Mouse (Mus musculus) kidney, embryonic 15.5 days (tissue): ENCODE measurements at regions not wholly inside any gene's neighbourhood (a gene's known extent, or its start where the extent isn't known, plus 50 kb on each side); places are given as distances from the start of the nearest gene placed in this dataset.

ENCODE experiments used
- ATAC-seq: fragments of 200-750 bp; cut with Nextera tagmentation; replicated peaks from 2 replicates; pipeline ENCODE4 v1.8.0; 2017; ENCODE audit warnings: moderate TSS enrichment; ENCODE audit not compliant: low FRiP score
- H3K27ac ChIP-seq: fragments of 300-500 bp; sonication (generic); 2 replicates; pipeline ENCODE4 v1.5.1; 2015; ENCODE audit warnings: mild to moderate bottlenecking, inconsistent platforms
- H3K27me3 ChIP-seq: fragments of 300-500 bp; sonication (generic); 2 replicates; pipeline ENCODE4 v1.6.1; 2015; ENCODE audit warnings: inconsistent platforms
- H3K36me3 ChIP-seq: fragments of 300-500 bp; sonication (generic); 2 replicates; pipeline ENCODE4 v1.6.1; 2015; ENCODE audit warnings: inconsistent platforms
- H3K4me1 ChIP-seq: fragments of 300-500 bp; sonication (generic); 2 replicates; pipeline ENCODE4 v1.6.1; 2015; ENCODE audit warnings: inconsistent platforms
- H3K4me2 ChIP-seq: fragments of 300-500 bp; sonication (generic); 2 replicates; pipeline ENCODE4 v1.6.1; 2015; ENCODE audit warnings: moderate library complexity, mild to moderate bottlenecking, inconsistent platforms
- H3K4me3 ChIP-seq: fragments of 300-500 bp; sonication (generic); replicated peaks from 2 replicates; pipeline ENCODE4 v1.5.1; 2015; ENCODE audit warnings: mild to moderate bottlenecking, inconsistent platforms
- H3K9ac ChIP-seq: fragments of 300-500 bp; sonication (generic); 2 replicates; pipeline ENCODE4 v1.6.1; 2015; ENCODE audit warnings: mild to moderate bottlenecking, inconsistent platforms
- H3K9me3 ChIP-seq: fragments of 300-500 bp; sonication (generic); replicated peaks from 2 replicates; pipeline ENCODE4 v1.6.1; 2016; ENCODE audit warnings: inconsistent platforms
- WGBS: fragments of 180-500 bp; shearing (Covaris S2); methylation state at CpG from one replicate; pipeline ENCODE4 v1.1.7; 2015; ENCODE audit warnings: mixed read lengths; 5-methylcytosine and 5-hydroxymethylcytosine counted together

DNA sequence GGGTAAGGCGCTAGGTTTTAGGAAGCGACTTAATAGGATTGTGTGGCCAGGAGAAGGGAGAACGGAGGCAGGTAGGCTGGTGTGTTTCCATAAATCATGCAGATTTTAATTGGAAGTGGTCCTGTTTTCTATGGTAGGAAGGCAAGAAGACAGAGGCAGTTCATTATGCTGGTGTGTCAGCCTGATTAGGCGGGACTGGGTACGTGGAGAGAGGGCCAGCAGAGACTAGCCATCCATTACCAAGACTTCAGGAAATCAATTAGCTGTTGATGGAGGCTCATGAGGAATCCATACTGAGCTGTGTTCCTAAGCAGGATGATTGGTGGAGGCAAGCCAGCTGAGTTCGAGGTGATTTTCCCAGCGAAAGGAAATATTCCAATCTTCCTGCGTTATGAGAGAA, 261.3 kb upstream of the Dynlrb2 start:
- no peaks in the 10 kb centered on the region for H3K9me3 ChIP-seq
- no peak overlapping the region for H3K4me3 ChIP-seq
- no peak overlapping the region for H3K4me2 ChIP-seq
- peaks cover 9% of the 10 kb centered on the region; the same call in 1 of the 2 replicates for H3K4me1 ChIP-seq
- H3K9ac ChIP-seq: no peak overlapping the region
- H3K27ac ChIP-seq: no peak overlapping the region
- WGBS: 52% methylated on average over 8 of the region's 8 CpGs
- 0 out of 2 replicates have a peak, but pooled peaks cover 3% of the 10 kb centered on the region for H3K27me3 ChIP-seq
- ATAC-seq: no peak
- no peaks in the 10 kb centered on the region for H3K36me3 ChIP-seq

DNA sequence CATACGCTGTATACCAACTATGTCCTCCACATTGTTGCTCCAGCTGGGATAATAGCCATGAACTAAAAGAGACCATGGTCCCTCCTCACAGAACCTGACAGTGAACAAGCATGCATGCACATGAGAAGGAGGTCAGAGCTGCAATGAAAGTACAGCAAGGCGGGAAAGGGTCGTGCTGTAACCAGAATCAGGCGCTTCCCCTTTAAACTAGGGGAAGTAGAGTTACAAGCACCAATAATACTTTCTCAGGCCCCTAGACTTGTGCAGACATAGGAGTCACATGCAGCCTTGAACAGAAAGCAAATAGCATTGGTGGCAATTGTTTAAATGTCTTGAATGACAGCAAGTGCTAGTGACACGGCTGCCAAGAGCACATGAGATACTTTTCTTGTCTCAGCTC, 261.8 kb upstream of the Dynlrb2 start:
- ATAC-seq: no peak

DNA sequence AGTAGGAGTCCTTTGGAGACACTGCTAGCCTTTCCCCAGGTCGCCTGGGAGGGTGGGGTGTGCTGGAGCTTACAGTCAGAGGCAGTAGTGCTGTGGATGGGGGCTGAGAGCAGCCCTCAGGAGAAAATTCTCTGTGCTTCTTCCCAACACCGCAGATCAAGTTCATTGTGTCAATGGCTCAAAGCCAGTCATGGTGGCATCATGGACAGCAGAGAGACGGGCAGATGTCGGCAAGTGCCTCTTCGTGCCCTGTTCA, 262.9 kb upstream of the Dynlrb2 start:
- ATAC-seq: no peak
- H3K9ac ChIP-seq: no peak overlapping the region
- no peaks in the 10 kb centered on the region for H3K36me3 ChIP-seq
- no peak overlapping the region for H3K4me2 ChIP-seq
- H3K27me3 ChIP-seq: 0 out of 2 replicates have a peak, but pooled peaks cover 3% of the 10 kb centered on the region
- 94% methylated on average over 5 of the region's 5 CpGs for WGBS
- no peaks in the 10 kb centered on the region for H3K9me3 ChIP-seq
- H3K27ac ChIP-seq: no peak overlapping the region
- H3K4me1 ChIP-seq: peaks cover 9% of the 10 kb centered on the region; the same call in 1 of the 2 replicates
- H3K4me3 ChIP-seq: no peak overlapping the region

More for the DNA sequence above, 261.8 kb upstream of the Dynlrb2 start:
- Histone ChIP-seq H3K4me3 (no peak overlapping the region), H3K27ac (no peak overlapping the region), H3K36me3 (no peaks in the 10 kb centered on the region), H3K4me2 (no peak overlapping the region), H3K4me1 (peaks cover 9% of the 10 kb centered on the region; the same call in 1 of the 2 replicates), H3K9ac (no peak overlapping the region), H3K9me3 (no peaks in the 10 kb centered on the region), H3K27me3 (0 out of 2 replicates have a peak, but pooled peaks cover 3% of the 10 kb centered on the region)
- WGBS: 76% methylated on average over 5 of the region's 5 CpGs

DNA sequence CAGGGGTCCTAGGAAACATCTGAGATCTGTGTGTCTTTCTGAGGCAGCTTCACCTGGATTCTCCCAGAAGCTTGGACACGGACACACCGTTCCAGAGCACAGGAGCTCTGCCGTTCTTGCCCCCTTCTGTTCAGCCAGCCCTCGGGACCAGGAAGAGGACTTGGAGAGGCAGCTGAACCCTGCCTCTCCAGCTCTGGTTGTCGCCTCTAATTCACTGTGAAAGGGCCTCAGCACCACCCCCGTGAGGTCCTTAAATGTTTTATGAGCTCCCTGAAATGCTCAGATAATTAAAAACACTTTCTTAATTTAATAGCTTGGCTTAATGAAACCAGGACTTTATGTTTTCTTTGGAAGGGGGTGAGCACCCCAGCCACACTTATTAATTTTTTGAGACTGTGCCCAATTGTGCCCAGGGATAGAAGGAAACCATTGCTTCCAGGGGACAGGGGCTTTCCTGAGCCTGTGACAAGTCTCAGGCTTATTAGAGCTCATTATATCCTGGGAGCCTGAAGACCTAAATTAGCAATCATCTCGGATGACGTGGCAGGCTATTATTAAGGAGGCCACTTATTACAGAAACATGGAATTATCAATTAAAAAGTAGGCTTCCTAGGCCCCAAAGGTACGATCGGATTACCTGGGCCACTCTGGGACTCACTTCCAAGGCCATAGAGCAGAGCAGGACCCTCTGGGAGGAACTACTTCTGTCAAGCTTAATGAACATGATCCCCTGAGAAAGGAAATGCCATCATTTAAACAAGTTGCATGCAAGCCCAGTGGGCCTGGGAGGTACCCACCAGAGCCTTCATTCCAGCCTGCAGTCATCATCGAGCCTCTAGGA, 263.4 kb upstream of the Dynlrb2 start:
- Histone ChIP-seq H3K27me3 (0 out of 2 replicates have a peak, but pooled peaks cover 3% of the 10 kb centered on the region), H3K9me3 (no peaks in the 10 kb centered on the region), H3K4me1 (peaks cover 9% of the 10 kb centered on the region; the same call in 1 of the 2 replicates), H3K4me2 (no peak overlapping the region), H3K36me3 (no peaks in the 10 kb centered on the region), H3K4me3 (no peak overlapping the region), H3K27ac (no peak overlapping the region), H3K9ac (no peak overlapping the region)
- ATAC-seq: no peak
- WGBS: 67% methylated on average over 11 of the region's 11 CpGs

DNA sequence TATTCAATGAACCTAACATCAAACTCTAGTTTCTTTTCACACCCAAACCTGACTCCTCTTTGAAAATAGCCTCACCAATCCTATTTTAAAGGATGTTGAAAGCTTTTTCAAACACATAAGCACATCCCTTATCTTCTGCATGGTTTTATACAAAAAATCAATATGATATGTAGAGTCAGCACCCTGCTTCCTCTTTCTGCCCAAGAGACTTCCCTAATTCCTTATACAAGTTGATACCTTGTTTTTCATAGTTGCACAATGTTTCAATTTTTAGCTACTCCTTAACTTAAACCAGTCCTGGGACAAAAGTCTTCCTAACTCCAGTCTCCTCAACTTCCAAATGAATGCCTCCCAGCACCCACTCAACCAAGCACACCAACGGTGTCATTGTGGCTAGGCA, 266.1 kb upstream of the Dynlrb2 start:
- 0 out of 2 replicates have a peak, but pooled peaks cover 3% of the 10 kb centered on the region for H3K27me3 ChIP-seq
- H3K4me3 ChIP-seq: no peak overlapping the region
- no peaks in the 10 kb centered on the region for H3K36me3 ChIP-seq
- no peak for ATAC-seq
- no peak overlapping the region for H3K4me2 ChIP-seq
- H3K9ac ChIP-seq: no peak overlapping the region
- H3K27ac ChIP-seq: no peak overlapping the region
- H3K4me1 ChIP-seq: peaks cover 4% of the 10 kb centered on the region; the same call in 1 of the 2 replicates
- H3K9me3 ChIP-seq: no peaks in the 10 kb centered on the region
- WGBS: 81% methylated on average over 1 of the region's 1 CpGs

DNA sequence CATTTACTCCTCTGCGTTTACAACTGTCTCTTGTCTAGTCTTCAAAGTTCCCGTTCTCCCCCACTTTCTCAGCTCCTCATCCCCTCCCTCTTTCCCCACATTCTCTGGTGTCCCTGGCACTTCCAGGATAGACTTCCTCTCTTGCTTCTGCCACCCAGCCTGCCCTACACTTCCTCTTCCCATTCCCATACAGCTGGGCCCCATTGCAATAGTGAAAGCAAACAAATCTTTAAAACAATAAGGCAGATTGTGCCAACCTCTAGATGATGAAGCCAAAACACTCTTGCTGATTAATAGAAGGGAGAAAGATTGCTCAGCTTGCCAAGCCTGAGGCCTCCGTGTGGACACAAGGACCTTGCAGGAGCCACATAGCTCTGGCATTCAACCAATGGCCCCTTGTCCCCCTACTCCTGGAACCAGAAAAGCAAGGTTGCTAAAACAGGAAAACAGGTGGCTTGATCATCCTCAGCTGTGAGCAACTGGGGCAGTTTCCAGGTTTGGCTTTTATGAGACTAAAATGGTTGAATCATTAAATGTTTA, 267.1 kb upstream of the Dynlrb2 start:
- H3K36me3 ChIP-seq: no peaks in the 10 kb centered on the region
- no peaks in the 10 kb centered on the region for H3K4me1 ChIP-seq
- 77% methylated on average over 3 of the region's 3 CpGs for WGBS
- no peak overlapping the region for H3K4me3 ChIP-seq
- 0 out of 2 replicates have a peak, but pooled peaks cover 3% of the 10 kb centered on the region for H3K27me3 ChIP-seq
- H3K27ac ChIP-seq: no peak overlapping the region
- no peak overlapping the region for H3K4me2 ChIP-seq
- H3K9ac ChIP-seq: no peak overlapping the region
- no peaks in the 10 kb centered on the region for H3K9me3 ChIP-seq
- no peak for ATAC-seq

DNA sequence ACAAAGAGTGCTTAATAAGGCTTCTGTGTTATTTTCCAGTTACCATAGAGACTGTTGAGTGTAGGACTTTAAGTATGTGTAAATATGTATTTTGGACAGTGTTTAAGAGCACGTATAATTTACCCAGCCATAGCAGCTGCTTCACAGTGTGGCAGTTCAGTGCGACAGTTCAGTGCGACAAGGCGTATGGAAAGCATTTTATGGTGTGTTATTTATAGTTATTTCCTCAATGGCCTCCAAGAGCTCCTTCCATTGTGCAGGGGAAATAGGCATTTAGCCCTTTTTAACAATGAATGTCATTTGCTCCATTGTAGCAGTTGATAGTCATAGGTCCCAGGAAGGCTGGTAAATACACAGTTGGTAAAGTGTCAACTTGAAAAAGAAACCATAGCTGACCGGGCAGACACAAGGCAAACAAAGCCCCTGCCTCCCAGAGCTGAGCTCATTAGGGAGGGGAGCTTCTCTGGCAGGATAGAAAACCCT, 275.1 kb upstream of the Dynlrb2 start:
- no peak overlapping the region for H3K4me2 ChIP-seq

DNA sequence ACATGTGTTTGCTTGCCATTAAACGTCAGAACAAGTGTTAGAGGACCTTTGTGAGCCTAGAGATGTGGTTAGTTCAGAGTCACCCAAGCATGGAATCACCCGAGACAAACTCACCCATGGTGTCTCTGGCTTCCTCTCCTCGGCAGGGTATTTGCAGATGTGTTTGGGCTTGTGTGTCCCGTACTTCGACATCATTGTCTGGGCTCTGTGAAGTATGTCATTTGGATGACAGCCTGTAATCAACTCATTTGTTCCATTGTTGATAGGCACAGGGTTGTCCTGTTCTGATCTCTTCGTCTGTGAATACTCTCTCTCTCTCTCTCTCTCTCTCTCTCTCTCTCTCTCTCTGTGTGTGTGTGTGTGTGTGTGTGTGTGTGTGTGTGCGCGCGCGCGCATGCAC, 277.8 kb upstream of the Dynlrb2 start:
- Histone ChIP-seq H3K27me3 (no peaks in the 10 kb centered on the region), H3K9ac (no peak overlapping the region), H3K27ac (no peak overlapping the region), H3K4me1 (no peaks in the 10 kb centered on the region), H3K9me3 (no peaks in the 10 kb centered on the region), H3K4me2 (no peak overlapping the region), H3K4me3 (no peak overlapping the region), H3K36me3 (no peaks in the 10 kb centered on the region)
- 82% methylated on average over 11 of the region's 11 CpGs for WGBS
- ATAC-seq: no peak

More for the DNA sequence above, 275.1 kb upstream of the Dynlrb2 start:
- no peak overlapping the region for H3K27ac ChIP-seq
- WGBS: 25% methylated on average over 5 of the region's 5 CpGs
- no peaks in the 10 kb centered on the region for H3K4me1 ChIP-seq
- H3K4me3 ChIP-seq: no peak overlapping the region
- no peaks in the 10 kb centered on the region for H3K9me3 ChIP-seq
- no peaks in the 10 kb centered on the region for H3K27me3 ChIP-seq
- no peak overlapping the region for H3K9ac ChIP-seq
- no peak for ATAC-seq
- H3K36me3 ChIP-seq: no peaks in the 10 kb centered on the region

DNA sequence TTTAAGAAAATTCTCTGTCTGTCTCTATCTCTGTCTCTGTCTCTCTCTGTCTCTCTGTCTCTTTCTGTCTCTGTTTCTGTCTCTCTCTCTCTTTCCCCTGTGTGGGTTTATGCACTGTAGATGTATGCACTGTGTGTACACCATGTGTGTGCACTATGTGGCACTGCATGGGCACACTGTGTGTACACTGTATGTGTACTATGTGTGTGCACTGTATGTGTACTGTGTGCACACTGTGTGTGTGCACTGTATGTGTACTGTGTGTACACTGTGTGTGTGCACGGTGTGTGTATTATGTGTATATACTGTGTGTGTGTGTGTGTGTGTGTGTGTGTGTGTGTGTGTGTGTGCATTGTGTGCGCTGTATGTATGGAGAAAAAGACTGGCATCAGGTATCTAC, 281.5 kb upstream of the Dynlrb2 start:
- Histone ChIP-seq H3K4me2 (no peak overlapping the region), H3K9me3 (no peaks in the 10 kb centered on the region), H3K36me3 (no peaks in the 10 kb centered on the region), H3K9ac (no peak overlapping the region), H3K4me3 (no peak overlapping the region), H3K27ac (no peak overlapping the region), H3K27me3 (no peaks in the 10 kb centered on the region), H3K4me1 (no peaks in the 10 kb centered on the region)
- WGBS: 96% methylated on average over 2 of the region's 2 CpGs
- ATAC-seq: no peak; the same call in 1 of the 2 replicates

DNA sequence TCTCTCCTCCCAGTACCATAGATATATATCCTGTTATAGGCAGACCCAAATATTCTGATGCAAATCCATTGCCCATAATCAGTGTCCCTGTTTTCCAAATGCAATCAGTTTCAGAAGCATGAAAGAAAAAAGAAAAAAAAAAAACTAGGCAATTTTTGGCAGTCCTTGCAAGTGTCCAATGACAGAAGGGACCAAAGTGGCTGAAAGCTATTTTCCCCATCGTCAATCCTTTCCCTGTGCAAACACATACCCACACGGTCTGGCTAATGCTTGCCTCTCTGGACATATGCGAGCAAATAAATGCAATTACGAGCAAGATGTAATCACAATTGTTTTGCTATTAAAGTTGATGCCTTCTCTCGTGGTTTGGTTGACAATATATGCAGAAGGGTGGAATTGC, 288.9 kb upstream of the Dynlrb2 start:
- Histone ChIP-seq H3K36me3 (no peaks in the 10 kb centered on the region), H3K4me2 (no peak overlapping the region), H3K9me3 (no peaks in the 10 kb centered on the region), H3K27ac (no peak overlapping the region), H3K4me1 (0 out of 2 replicates have a peak, but pooled peaks cover 5% of the 10 kb centered on the region), H3K4me3 (no peak overlapping the region), H3K27me3 (no peaks in the 10 kb centered on the region), H3K9ac (no peak overlapping the region)
- ATAC-seq: no peak
- WGBS: 63% methylated on average over 5 of the region's 5 CpGs

DNA sequence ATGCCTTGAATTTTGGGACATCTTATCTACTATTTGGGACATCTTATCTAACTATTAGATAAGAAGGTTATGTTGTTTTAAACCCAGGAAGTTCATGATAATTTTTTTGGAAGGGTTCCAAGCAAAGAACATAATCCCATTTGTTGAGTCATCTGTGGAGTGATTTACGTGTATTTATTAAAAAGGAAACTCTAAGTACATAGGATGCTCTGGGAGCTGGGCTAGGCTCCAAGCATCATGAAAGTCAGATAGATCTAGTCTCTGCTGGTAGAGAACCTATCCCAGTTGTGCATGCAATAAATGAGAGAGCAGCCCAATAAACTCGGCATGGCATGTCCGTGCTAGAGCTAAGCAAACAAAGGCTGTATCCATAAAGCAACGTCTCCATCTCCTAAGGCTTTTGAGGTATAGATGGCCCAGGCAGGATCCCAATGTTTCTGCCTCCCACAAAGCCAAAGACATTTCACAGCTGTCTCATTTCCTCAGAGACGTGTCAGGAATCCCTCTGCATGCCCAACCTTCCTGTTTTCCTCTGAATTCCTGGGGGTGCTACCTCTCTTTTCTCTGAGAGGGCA, 289.4 kb upstream of the Dynlrb2 start:
- no peak overlapping the region for H3K4me2 ChIP-seq
- H3K9me3 ChIP-seq: no peaks in the 10 kb centered on the region
- no peak overlapping the region for H3K4me3 ChIP-seq
- no peak overlapping the region for H3K27ac ChIP-seq
- H3K4me1 ChIP-seq: 0 out of 2 replicates have a peak, but pooled peaks cover 5% of the 10 kb centered on the region
- H3K36me3 ChIP-seq: no peaks in the 10 kb centered on the region
- ATAC-seq: no peak
- WGBS: 29% methylated on average over 5 of the region's 5 CpGs
- H3K9ac ChIP-seq: no peak overlapping the region
- no peaks in the 10 kb centered on the region for H3K27me3 ChIP-seq

DNA sequence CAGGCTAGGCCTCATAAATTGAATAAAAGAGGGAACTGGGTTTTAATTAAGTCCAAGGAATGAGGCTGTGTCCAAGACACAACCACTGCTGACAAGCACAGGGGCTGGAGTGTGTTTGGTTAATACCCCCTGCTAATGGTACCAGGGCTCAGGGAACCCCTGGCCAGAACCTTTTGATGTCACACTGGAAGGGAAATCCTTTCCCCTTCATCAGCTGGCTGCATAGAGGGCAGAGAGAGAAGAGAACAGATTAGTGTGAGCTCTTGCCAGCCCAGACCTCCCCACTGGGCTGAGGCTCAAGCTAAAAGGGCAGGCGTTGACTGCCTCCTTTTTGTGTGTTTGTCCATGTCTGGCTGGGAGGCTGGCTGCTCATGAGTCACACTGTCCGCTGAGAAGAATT, 301.1 kb upstream of the Dynlrb2 start:
- Histone ChIP-seq H3K4me2 (no peak overlapping the region), H3K4me3 (no peak overlapping the region), H3K9ac (no peak overlapping the region), H3K27me3 (0 out of 2 replicates have a peak, but pooled peaks cover 3% of the 10 kb centered on the region), H3K27ac (no peak overlapping the region), H3K36me3 (no peaks in the 10 kb centered on the region), H3K4me1 (0 out of 2 replicates have a peak, but pooled peaks cover 5% of the 10 kb centered on the region), H3K9me3 (0 out of 2 replicates have a peak, but pooled peaks cover 3% of the 10 kb centered on the region)
- no peak for ATAC-seq
- WGBS: 88% methylated on average over 2 of the region's 2 CpGs
